Mouse (Mus musculus) spleen, embryonic (tissue): ENCODE results near the gene Mfsd12.

Experiments
- CTCF ChIA-PET: fragments of 350-600 bp; sonication (Branson Sonifier 250); formaldehyde crosslinking; loops from one replicate; lab custom pipeline; 2022; lab: Charles Lee

Mfsd12 gene

GRCm38 (mm10) chr10:81411471-81412400, 54.4 kb downstream of the Mfsd12 start:
- CTCF ChIA-PET, result interaction anchor here (0.7 kb wide), 1 partner anchor 10 kb away, joined by 3 read pairs; no protein-coding TSS in a partner anchor

- CTCF ChIA-PET, result interaction anchor here (1.0 kb wide), 1 partner anchor 19 kb away, joined by 5 read pairs; no protein-coding TSS in a partner anchor
These were observed 55.5 kb downstream of the Mfsd12 start for GRCm38 (mm10) chr10:81412586-81413309.

GRCm38 (mm10) chr10:81413310-81414261, 56.3 kb downstream of the Mfsd12 start:
- CTCF ChIA-PET, result interaction anchor here (1.0 kb wide), 1 partner anchor 20 kb away, joined by 5 read pairs; no protein-coding TSS in a partner anchor

GRCm38 (mm10) chr10:81414682-81415081, 57.4 kb downstream of the Mfsd12 start:
- CTCF ChIA-PET, result no interaction called here

- CTCF ChIA-PET, result interaction anchor here (0.6 kb wide), 1 partner anchor 170 kb away, joined by 3 read pairs; no protein-coding TSS in a partner anchor
These were observed 57.9 kb downstream of the Mfsd12 start for GRCm38 (mm10) chr10:81415146-81415545.
